Mouse (Mus musculus): Measurements from ENCODE around the gene Tsr2.
A peak's percentile ranks its signal among the peaks of the same experiment; 100 is the strongest.

Tsr2 gene

GRCm38 (mm10) chrX:151046777-151047430, 49.4 kb downstream of the Tsr2 start:
- peak; percentile 78 for DNase-seq (ENCODE audit: extremely low spot score, low spot score)

GRCm38 (mm10) chrX:151046321-151046720, 50.0 kb downstream of the Tsr2 start:
- no peak for DNase-seq (ENCODE audit: extremely low spot score, low spot score)

GRCm38 (mm10) chrX:151045850-151046249, 50.5 kb downstream of the Tsr2 start, which contains the start of gene Fgd1:
Fgd1 (plus strand) TSS chrX:151046150.
- no peak for DNase-seq (ENCODE audit: extremely low spot score, low spot score)

- DNase-seq (ENCODE audit: extremely low spot score, low spot score) = no peak
Observed at GRCm38 (mm10) chrX:151041223-151041622, 55.1 kb downstream of the Tsr2 start.

Data from neural tube, embryonic 10.5 days (tissue).